Mouse (Mus musculus) cerebellum, adult 11-12 months (tissue): ENCODE results near the gene Mkln1.

Experiments used
- DNase-seq: peaks from one replicate; pipeline ENCODE4 v3.0.0; 2022

Gene Mkln1

DNA sequence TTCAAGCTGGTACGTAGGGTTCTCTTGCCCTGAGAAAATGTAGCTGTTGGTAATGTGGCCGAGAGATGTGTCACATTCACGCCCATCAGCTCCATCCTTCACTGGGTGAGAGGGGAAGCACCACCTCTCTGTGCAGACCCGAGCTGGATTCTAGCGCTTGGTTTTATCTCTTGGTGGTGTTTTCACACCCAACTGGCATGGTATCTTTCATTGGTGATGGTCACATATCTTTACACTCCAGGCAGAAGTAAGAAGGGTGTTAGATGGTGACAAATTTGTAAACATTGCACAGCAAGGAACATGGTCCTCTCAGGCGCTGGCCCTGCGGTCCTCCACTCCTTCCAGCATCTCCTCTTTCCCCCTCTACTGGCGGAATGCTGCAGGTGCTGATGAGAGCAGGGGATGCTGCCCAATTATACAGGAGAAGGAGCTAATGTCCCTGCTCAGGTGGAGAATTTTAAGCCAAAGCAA, 120.5 kb downstream of the Mkln1 start:
- no peak for DNase-seq

DNA sequence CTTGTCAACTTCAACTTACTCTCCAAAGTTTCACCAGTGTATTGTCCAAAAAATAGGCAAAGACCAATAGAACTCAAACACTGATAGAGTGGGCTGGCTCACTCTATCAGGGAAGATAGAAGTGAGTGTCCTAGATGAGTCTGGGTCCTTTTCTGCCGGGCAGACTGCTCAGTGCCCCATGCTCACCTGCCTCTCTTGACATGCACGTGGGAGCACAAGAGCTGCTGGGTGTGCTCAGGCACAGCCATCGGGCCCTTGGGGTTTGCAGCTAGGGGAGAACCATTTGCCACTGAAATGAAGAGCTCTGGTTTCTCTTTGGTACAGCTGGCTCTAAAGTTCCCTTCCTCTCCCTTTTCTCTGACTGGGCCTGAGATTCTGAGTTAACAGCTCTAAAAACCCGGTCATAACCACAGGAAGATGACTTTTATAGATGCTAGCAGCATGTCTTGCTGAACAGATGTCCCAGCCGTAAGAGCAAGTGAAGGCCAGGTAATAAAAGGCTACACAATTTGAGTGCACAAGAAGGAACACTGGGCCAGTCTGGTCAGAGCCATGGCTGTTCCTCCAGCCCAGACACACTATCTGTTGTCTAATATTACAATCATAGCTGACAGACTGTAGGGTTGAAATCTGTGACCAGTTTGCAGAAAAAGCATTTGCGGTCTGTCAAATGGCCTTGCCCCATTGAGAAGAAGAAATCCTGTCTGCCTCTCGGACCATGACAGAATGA, 122.1 kb downstream of the Mkln1 start:
- DNase-seq = no peak

DNA sequence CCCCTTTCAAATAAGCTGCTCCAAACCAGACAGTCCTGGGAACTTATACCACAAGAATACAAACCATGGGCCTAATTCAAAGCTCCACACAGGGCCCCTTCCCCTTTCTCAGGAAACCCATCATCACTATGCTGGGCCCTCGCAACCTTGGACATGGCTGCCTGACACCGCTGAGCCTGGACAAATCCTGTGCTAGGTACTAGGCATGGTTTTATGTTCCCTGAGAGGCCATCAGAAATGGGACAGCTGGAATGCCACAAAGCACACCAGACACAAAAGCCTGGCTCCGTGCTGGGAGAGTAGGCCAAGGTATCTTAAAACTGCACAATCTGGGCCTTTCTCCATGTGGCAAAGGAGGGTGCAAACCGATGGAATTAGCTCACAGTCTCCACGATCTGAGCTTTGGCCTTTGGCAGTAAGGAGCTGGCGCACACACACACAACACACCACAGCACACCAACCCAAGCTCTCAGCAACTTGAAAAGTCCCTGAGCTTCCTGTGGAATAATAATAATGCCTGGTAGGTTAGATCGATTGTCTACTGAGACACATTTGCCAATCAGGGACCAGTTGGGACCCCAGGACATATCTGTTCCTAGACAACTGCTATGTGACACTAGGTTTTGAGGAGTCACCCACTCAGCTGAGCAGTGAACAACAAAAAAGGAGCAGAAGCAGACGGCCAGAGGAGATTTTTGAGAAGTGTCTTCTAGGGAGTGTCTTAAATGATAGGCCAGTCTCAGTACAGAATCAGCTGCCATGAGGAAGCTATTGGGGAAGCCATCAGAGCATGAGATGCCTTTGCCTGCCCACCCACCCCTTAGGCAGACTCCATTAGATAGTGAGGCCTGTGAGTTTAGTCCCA, 123.2 kb downstream of the Mkln1 start:
- DNase-seq = no peak

- no peak for DNase-seq
Observed at GRCm38 (mm10) chr6:31522478-31522877, 123.9 kb downstream of the Mkln1 start.

GRCm38 (mm10) chr6:31523039-31523438, 124.5 kb downstream of the Mkln1 start:
- DNase-seq = no peak

GRCm38 (mm10) chr6:31523657-31524056, 125.1 kb downstream of the Mkln1 start:
- no peak for DNase-seq

GRCm38 (mm10) chr6:31524121-31524520, 125.6 kb downstream of the Mkln1 start:
- no peak for DNase-seq

- no peak for DNase-seq
Observed at GRCm38 (mm10) chr6:31524647-31525046, 126.1 kb downstream of the Mkln1 start.

- no peak for DNase-seq
Observed at GRCm38 (mm10) chr6:31525231-31525900, 126.8 kb downstream of the Mkln1 start.

DNA sequence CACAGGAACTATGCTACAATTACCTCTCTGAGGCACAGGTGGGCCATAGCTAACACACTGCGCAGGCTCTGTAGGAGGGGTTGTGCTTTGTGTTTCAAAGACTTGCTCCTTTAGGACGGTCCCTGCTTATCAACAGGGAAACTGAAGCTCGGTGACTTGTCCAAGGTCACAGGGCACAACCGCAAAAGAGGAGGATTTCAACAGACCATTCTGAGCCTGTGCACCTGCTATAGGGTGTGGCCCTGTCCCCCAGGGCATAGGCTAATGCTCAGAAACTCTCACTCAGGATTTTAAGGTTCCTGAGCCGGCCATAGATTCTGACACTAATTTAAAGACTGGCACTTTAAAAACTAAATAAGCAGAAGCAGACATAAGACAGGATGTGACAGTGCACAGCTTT, 128.4 kb downstream of the Mkln1 start:
- DNase-seq = no peak

DNA sequence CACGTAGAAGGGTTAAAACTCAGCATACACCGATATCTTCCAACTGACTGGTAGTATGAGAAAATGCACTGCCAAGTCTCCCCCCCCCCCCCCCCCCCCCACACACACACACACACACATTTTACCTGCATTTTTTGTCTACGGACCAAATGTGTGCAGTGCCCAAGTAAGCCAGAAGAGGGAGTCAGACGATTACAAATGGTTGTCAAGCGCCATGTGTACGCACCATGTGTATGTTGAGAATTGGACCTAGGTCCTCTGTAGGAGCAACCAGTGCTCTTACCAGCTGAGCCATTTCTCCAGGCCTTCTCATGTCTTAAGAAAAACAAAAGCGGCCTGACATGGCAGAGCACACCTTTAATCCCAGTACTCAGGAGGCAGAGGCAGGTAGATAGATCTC, 129.4 kb downstream of the Mkln1 start:
- no peak for DNase-seq

- no peak for DNase-seq
Observed at GRCm38 (mm10) chr6:31528339-31528738, 129.8 kb downstream of the Mkln1 start.

GRCm38 (mm10) chr6:31531880-31532279, 133.3 kb downstream of the Mkln1 start:
- no peak for DNase-seq

DNA sequence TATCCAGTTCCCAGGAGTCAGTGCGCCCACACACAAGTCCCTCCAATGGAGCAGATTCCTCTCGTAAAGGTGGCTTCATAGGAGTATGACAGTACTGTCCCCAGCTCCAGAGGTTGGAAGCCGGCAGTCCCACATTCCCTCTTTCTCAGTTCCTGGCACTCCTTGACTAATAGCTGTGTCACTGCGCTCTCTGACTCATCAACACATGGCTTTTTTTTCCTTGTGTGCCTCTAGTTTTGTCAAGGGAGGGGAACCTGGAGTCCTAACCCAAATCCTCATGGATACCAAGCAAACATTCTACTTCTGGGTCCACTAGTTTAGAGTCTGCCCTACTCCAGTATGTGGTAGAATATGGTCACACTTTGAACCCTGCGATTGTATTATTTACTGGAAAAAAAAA, 136.2 kb downstream of the Mkln1 start:
- DNase-seq = no peak

DNA sequence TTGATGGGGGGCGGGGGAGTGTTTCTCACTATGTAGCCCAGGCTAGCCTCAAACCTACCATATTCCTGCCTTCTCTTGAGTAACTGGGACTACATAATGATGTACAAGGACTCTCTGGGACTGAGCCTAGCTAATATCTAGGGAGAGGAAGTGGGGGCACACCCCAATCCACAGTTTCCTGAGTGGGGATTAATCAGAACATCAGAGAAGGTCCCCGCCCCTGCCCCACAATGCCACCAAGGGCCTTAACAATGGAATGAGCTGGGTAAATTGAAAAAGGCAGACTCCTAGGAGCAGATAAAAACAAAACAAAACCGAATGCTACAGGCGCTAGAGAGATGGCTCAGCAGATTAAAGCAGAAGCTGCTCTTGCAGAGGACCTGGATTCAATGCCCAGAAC, 138.7 kb downstream of the Mkln1 start:
- DNase-seq = no peak

DNA sequence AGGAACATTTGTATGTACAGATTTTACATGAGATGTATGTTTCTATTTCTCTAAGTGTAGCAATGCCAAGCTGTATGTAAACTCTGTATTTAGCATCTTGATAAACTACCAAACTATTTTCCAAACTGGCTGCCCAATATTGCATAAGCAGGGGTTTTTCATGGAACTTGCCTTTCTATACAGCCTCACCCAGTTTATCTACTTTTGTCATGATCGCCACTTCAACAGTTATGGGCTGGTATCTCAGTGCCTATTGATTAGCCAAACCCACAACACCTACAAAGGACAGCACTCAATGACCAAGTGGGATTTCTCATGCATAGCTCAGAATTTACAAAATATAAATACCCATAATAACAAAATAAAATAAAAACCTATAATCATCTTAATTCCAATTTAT, 139.6 kb downstream of the Mkln1 start:
- no peak for DNase-seq

DNA sequence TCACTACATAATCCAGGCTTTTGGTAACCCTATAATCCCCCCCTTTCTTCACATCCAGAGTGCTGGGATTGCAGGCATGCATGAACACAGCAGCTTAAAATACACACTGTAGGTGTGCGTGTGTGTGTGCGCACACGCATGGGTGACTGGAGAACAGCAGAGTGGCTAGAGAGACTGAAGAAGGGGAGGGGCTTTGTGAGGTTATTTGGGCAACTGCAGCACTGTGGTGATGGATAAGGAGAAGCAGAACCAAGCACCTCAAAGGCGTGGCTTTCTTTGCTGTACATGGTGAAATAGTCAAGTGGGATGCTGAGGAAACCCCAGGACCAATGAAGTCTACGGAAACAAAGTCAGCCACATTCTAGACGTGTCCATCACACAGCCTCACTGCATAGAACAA, 141.5 kb downstream of the Mkln1 start:
- no peak for DNase-seq

- no peak for DNase-seq
Observed at GRCm38 (mm10) chr6:31544318-31544717, 145.8 kb downstream of the Mkln1 start.

GRCm38 (mm10) chr6:31549361-31550051, 151.0 kb downstream of the Mkln1 start:
- no peak for DNase-seq

DNA sequence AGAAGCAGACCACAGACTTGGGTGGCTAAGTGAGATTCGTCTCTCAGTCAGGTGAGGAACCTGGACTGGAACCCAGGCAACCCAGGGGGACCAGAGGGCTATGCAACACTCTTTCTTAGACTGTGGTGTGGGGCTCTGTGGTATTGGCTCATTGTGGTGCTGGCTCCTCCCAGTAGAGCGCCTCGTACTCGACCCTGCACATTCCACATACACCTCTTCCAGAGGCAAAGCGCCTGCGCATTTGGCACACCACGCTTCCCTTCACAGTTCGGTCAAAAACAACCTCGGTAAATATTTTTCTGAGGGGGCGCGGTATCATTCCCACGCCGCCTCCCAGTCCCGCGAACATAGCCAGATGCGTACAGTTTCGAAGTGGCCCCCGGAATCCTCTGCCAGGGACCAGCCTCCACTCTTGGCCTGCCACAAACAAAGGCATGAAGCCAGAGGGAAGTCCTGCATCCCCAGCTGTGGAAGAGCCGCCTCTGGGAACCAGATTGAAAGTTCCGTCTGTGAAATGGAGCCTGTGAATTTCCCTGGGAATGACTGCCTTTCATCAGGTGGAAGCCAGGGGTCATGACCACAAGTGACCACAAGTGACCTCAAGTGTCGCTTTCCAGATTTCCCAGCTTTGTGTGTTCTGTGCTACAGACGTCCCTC, 152.5 kb downstream of the Mkln1 start:
- no peak for DNase-seq

- DNase-seq = no peak
Observed at GRCm38 (mm10) chr6:31556460-31557100, 158.0 kb downstream of the Mkln1 start.
